Mouse (Mus musculus) embryonic fibroblast, embryonic 13.5 days (primary cell): ENCODE data around the gene Bhlhb9.

Source experiments
- CTCF ChIP-seq: IDR thresholded peaks from 2 replicates; pipeline ENCODE4 v1.5.1; 2011; ENCODE audit warnings: mild to moderate bottlenecking, control low read depth, low read length, moderate library complexity, borderline replicate concordance; ENCODE audit not compliant: insufficient read depth
- POLR2A ChIP-seq: IDR thresholded peaks from 2 replicates; pipeline ENCODE4 v1.6.1; 2011; ENCODE audit warnings: low read depth, mild to moderate bottlenecking, control low read depth, low read length, moderate library complexity

DNA sequence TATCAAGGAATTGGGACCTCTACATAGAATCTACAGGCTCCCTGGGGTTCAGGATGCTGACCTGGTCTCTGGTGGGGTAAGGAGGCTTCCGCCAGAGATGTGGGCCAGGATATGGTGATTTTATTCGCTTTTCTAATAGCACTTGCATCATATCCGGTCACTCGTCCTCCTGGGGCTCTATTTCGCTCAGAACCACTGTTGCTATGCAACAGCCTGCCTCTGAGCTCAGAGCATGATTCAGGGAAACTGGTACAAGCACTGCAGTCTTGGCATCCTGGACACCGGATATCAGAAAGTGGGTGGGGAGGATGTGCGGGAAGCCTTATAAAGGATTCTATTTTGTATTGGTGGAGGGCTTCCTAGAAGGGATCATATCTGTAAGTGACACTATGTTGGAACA, 124.8 kb downstream of the Bhlhb9 start:
- TF ChIP-seq POLR2A (no peak), CTCF (no peak)
